17 mouse cellular contexts compared by ENCODE assay signal in genomic region chr7:112330935-112331334, GRCm38 (mm10).
"Had no signal": no experiment of that assay in that cellular context is flagged by ENCODE, and none has a peak within 500 bp of the region (broad histone marks: within the 10 kb centered on the region; RNA-seq: fewer than 3 reads in every experiment).

No protein-coding gene starts in this region.

- H3K36me3 ChIP-seq: liver, embryonic 13.5 days; midbrain, embryonic 10.5 days; midbrain, embryonic 13.5 days had no signal

- DNase-seq: kidney, adult 9 months; kidney, postnatal 25 days; liver, embryonic 13.5 days; lung, adult 2 months; lung, postnatal 36 days; right cerebral cortex, adult 18-20 months; right cerebral cortex, postnatal 14 days; right cerebral cortex, postnatal 4 days; thymus, adult 2 months; thymus, postnatal 14 days; thymus, postnatal 4 days had no signal

- H3K27me3 ChIP-seq: liver, embryonic 13.5 days; midbrain, embryonic 13.5 days had no signal

- H3K4me2 ChIP-seq: liver, embryonic 13.5 days; midbrain, embryonic 13.5 days had no signal

- H3K4me1 ChIP-seq: liver, embryonic 13.5 days; megakaryocyte, embryonic 14.5 days; midbrain, embryonic 13.5 days had no signal

- ATAC-seq: midbrain, embryonic 13.5 days; midbrain, embryonic 16.5 days had no signal

- H3K27ac ChIP-seq: liver, embryonic 13.5 days; midbrain, embryonic 10.5 days; midbrain, embryonic 13.5 days; stomach, postnatal 0 days had no signal

- H3K9me3 ChIP-seq: liver, embryonic 13.5 days; megakaryocyte, embryonic 14.5 days; midbrain, embryonic 10.5 days; midbrain, embryonic 13.5 days had no signal

- H3K4me3 ChIP-seq: liver, embryonic 13.5 days; megakaryocyte, embryonic 14.5 days; midbrain, embryonic 10.5 days; midbrain, embryonic 13.5 days; myocyte had no signal

- H3K9ac ChIP-seq: liver, embryonic 13.5 days; midbrain, embryonic 13.5 days had no signal
